Mouse (Mus musculus) liver, embryonic 14.5 days (tissue): ENCODE measurements at regions not wholly inside any gene's neighbourhood (a gene's known extent, or its start where the extent isn't known, plus 50 kb on each side); places are given as distances from the start of the nearest gene placed in this dataset.

Experiments used
- ATAC-seq: fragments of 200-750 bp; cut with Nextera tagmentation; 2 replicates; pipeline ENCODE4 v1.8.0; 2017; ENCODE audit warnings: moderate number of reproducible peaks, mild to moderate bottlenecking, moderate library complexity; ENCODE audit not compliant: insufficient read depth
- DNase-seq, 3 experiments: peaks; one replicate each; pipeline ENCODE4 v3.0.0-alpha.2; 2012 to 2013; ENCODE audit warnings: low read depth in 3 of 3, low spot score in 3 of 3
- H3K27ac ChIP-seq: fragments of 300-500 bp; sonication (generic); 2 replicates; pipeline ENCODE4 v1.5.1; 2014; ENCODE audit warnings: moderate library complexity, mild to moderate bottlenecking, control low read depth, inconsistent platforms
- H3K27me3 ChIP-seq: fragments of 300-500 bp; sonication (generic); 2 replicates; pipeline ENCODE4 v1.6.1; 2014; ENCODE audit warnings: mild to moderate bottlenecking, low read length, moderate library complexity; ENCODE audit not compliant: control insufficient read depth, insufficient read depth
- H3K36me3 ChIP-seq: fragments of 300-500 bp; sonication (generic); replicated peaks from 2 replicates; pipeline ENCODE4 v1.6.1; 2014; ENCODE audit warnings: low read depth; ENCODE audit not compliant: control insufficient read depth, insufficient read depth
- H3K4me1 ChIP-seq, 2 experiments: fragments of 200-500 bp in 1 of 2; fragments of 300-500 bp in 1 of 2; sonication (generic) in 1 of 2; replicated peaks; 2 replicates each; pipeline ENCODE4 v1.6.1; 2012 to 2014; ENCODE audit warnings: antibody characterized with exemption in 1 of 2, inconsistent platforms in 1 of 2, low read length in 1 of 2; ENCODE audit not compliant: control insufficient read depth in 2 of 2, insufficient read depth in 2 of 2
- H3K4me2 ChIP-seq: fragments of 300-500 bp; sonication (generic); 2 replicates; pipeline ENCODE4 v1.6.1; 2014; ENCODE audit warnings: low read depth, mild to moderate bottlenecking, control low read depth, moderate library complexity
- H3K4me3 ChIP-seq, 2 experiments: fragments of 200-500 bp in 1 of 2; fragments of 300-500 bp in 1 of 2; sonication (generic) in 1 of 2; 2 replicates each; pipeline ENCODE4 v1.5.1; 2012 to 2014; ENCODE audit warnings: low read depth in 2 of 2, low read length in 2 of 2, mild to moderate bottlenecking in 2 of 2, control low read depth in 1 of 2, inconsistent platforms in 1 of 2, moderate library complexity in 1 of 2; ENCODE audit not compliant: insufficient read depth in 1 of 2
- H3K9ac ChIP-seq: fragments of 300-500 bp; sonication (generic); replicated peaks from 2 replicates; pipeline ENCODE4 v1.6.1; 2014; ENCODE audit warnings: mild to moderate bottlenecking, control low read depth, moderate library complexity
- H3K9me3 ChIP-seq: fragments of 300-500 bp; sonication (generic); 2 replicates; pipeline ENCODE4 v1.6.1; 2016; ENCODE audit warnings: low read length, mixed read lengths; ENCODE audit not compliant: control insufficient read depth
- CTCF ChIP-seq: IDR thresholded peaks from 2 replicates; pipeline ENCODE4 v1.5.1; 2016; ENCODE audit warnings: antibody characterized with exemption, low read depth, control low read depth
- EP300 ChIP-seq: IDR thresholded peaks from 2 replicates; pipeline ENCODE4 v1.6.1; 2016; ENCODE audit warnings: antibody characterized with exemption, low read depth
- WGBS: fragments of 180-500 bp; shearing (Covaris S2); extraction: QIAGEN DNeasy Blood & Tissue Kit; methylation state at CpG from one replicate; pipeline ENCODE4 v1.1.7; 2014; ENCODE audit not compliant: insufficient replicate concordance; 5-methylcytosine and 5-hydroxymethylcytosine counted together

GRCm38 (mm10) chr3:132015205-132015604 is 69.9 kb upstream of the Dkk2 start:
- no peak overlapping the region for H3K27ac ChIP-seq
- no peak overlapping the region for H3K4me2 ChIP-seq
- no peaks in the 10 kb centered on the region for H3K27me3 ChIP-seq
- WGBS = 48% methylated on average over 6 of the region's 6 CpGs
- H3K4me3 ChIP-seq = no peak overlapping the region
- no peak overlapping the region for H3K9ac ChIP-seq
- H3K4me1 ChIP-seq = no peaks in the 10 kb centered on the region
- DNase-seq = no peak
- no peaks in the 10 kb centered on the region for H3K36me3 ChIP-seq
- no peak for TF ChIP-seq EP300
- no peak for TF ChIP-seq CTCF
- H3K9me3 ChIP-seq = no peaks in the 10 kb centered on the region
- no peak for ATAC-seq

- TF ChIP-seq CTCF (no peak), EP300 (no peak)
- Histone ChIP-seq H3K9me3 (no peaks in the 10 kb centered on the region), H3K4me3 (no peak overlapping the region), H3K4me1 (no peaks in the 10 kb centered on the region), H3K9ac (no peak overlapping the region), H3K36me3 (no peaks in the 10 kb centered on the region), H3K4me2 (no peak overlapping the region), H3K27ac (no peak overlapping the region), H3K27me3 (no peaks in the 10 kb centered on the region)
- no peak for DNase-seq
- ATAC-seq = no peak
- WGBS = 52% methylated on average over 15 of the region's 15 CpGs
Measured at GRCm38 (mm10) chr3:132017485-132018261, 67.4 kb upstream of the Dkk2 start.

GRCm38 (mm10) chr3:132018505-132018904 is 66.6 kb upstream of the Dkk2 start:
- H3K27me3 ChIP-seq = no peaks in the 10 kb centered on the region
- ATAC-seq (no peak), DNase-seq (no peak)
- no peak for TF ChIP-seq EP300
- H3K36me3 ChIP-seq = no peaks in the 10 kb centered on the region
- no peak overlapping the region for H3K27ac ChIP-seq
- no peak overlapping the region for H3K4me2 ChIP-seq
- no peak overlapping the region for H3K4me3 ChIP-seq
- H3K9ac ChIP-seq = no peak overlapping the region
- WGBS = 61% methylated on average over 2 of the region's 2 CpGs
- H3K9me3 ChIP-seq = no peaks in the 10 kb centered on the region
- H3K4me1 ChIP-seq = no peaks in the 10 kb centered on the region

- no peaks in the 10 kb centered on the region for H3K27me3 ChIP-seq
- no peaks in the 10 kb centered on the region for H3K4me1 ChIP-seq
- H3K4me2 ChIP-seq = no peak overlapping the region
- no peak overlapping the region for H3K27ac ChIP-seq
- H3K4me3 ChIP-seq = no peak overlapping the region
- no peaks in the 10 kb centered on the region for H3K36me3 ChIP-seq
- ATAC-seq (no peak), DNase-seq (no peak)
- no peak overlapping the region for H3K9ac ChIP-seq
- 22% methylated on average over 4 of the region's 4 CpGs for WGBS
- TF ChIP-seq CTCF (no peak), EP300 (no peak)
- no peaks in the 10 kb centered on the region for H3K9me3 ChIP-seq
Measured at GRCm38 (mm10) chr3:132022032-132022431, 63.1 kb upstream of the Dkk2 start.

GRCm38 (mm10) chr3:132023342-132023741 is 61.8 kb upstream of the Dkk2 start:
- TF ChIP-seq EP300 = no peak
- TF ChIP-seq CTCF = no peak
- Histone ChIP-seq H3K4me3 (no peak overlapping the region), H3K9ac (no peak overlapping the region), H3K27me3 (no peaks in the 10 kb centered on the region), H3K27ac (no peak overlapping the region), H3K4me2 (no peak overlapping the region), H3K4me1 (no peaks in the 10 kb centered on the region), H3K36me3 (no peaks in the 10 kb centered on the region), H3K9me3 (no peaks in the 10 kb centered on the region)
- ATAC-seq (no peak), DNase-seq (no peak)
- WGBS = 70% methylated on average over 6 of the region's 6 CpGs
